In the genomic region with DNA sequence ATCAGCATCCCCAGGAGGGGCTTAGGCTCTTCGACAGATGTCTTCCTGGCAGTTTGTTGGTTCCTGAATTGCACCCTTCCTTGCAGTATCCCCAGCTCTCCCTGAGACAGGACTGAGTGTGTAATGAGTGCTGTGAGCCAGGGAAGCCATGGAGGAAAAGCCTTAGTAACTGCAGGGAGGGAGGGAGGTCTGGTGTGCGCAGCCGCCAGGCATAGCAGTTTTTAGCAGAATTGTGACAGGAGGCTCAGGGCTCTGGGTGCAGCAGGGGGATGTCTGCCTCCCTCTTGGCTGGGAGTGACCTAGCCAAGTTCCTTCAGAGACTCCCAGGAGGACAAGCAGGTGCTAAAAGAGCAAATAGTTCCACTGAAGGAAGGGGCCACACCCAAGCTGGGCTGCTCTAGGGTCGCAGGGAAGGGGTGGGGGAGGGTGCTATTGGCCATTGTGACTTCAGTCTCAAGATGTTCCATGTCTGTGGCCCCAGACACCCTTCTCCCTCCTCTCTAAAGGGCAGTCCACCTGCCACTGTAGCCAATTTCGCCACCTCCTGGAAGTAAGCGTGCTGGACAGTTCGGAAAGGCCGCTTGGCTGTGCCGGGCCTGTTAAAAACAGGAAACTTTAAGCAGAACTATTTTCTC, we compare ENCODE assay signal across 8 mouse cellular contexts. TPM values are rescaled to one million over a fixed set of nuclear protein-coding genes. Genes with fewer than 3 reads are reported as not detected.
DNase-seq lines count a peak whose midpoint lies in the region; ATAC-seq lines count a peak whose summit lies in the region.

No protein-coding gene starts in this region.

- H3K27ac ChIP-seq in forebrain, embryonic 15.5 days (replicated peaks) = peak overlapping the region; percentile 50
- H3K27ac ChIP-seq in forebrain, embryonic 11.5 days (ENCODE audit: low read depth, low read length) = no peak overlapping the region
- peak overlapping the region; percentile 76 for H3K27ac ChIP-seq in heart, embryonic 13.5 days (replicated peaks)
- 0 out of 2 replicates have a peak overlapping the region, but pooled peaks have one; percentile 1 for H3K27ac ChIP-seq in limb, embryonic 15.5 days

- H3K4me2 ChIP-seq in forebrain, embryonic 15.5 days (replicated peaks) = no peak overlapping the region
- no peak overlapping the region for H3K4me2 ChIP-seq in forebrain, embryonic 11.5 days (ENCODE audit: low read depth, low read length, severe bottlenecking)
- peak overlapping the region; percentile 11; the same call in 1 of the 2 replicates for H3K4me2 ChIP-seq in heart, embryonic 13.5 days
- no peak overlapping the region for H3K4me2 ChIP-seq in limb, embryonic 15.5 days

- 0 out of 2 replicates have a peak, but pooled peaks have one; percentile 19 for ATAC-seq in forebrain, embryonic 15.5 days (replicated peaks)
- ATAC-seq in forebrain, embryonic 11.5 days (replicated peaks; ENCODE audit: low FRiP score) = no peak
- no peak for ATAC-seq in heart, embryonic 13.5 days (ENCODE audit: extremely low read depth, insufficient number of reproducible peaks, low FRiP score, low TSS enrichment)
- no peak for ATAC-seq in limb, embryonic 15.5 days (ENCODE audit: insufficient number of reproducible peaks, low FRiP score, low TSS enrichment, low read depth)
- no peak for ATAC-seq in cerebellum, adult (ENCODE audit: insufficient number of reproducible peaks, low FRiP score, low TSS enrichment)

- 67% methylated on average over 9 of the region's 9 CpGs for WGBS in forebrain, embryonic 15.5 days
- 75% methylated on average over 9 of the region's 9 CpGs for WGBS in forebrain, embryonic 11.5 days
- WGBS in heart, embryonic 13.5 days = 48% methylated on average over 9 of the region's 9 CpGs
- WGBS in limb, embryonic 15.5 days = 57% methylated on average over 9 of the region's 9 CpGs

- peaks cover 11% of the 10 kb centered on the region for H3K4me1 ChIP-seq in forebrain, embryonic 15.5 days
- no peaks in the 10 kb centered on the region for H3K4me1 ChIP-seq in forebrain, embryonic 11.5 days (replicated peaks; ENCODE audit: control insufficient read depth, insufficient read depth, low read length)
- H3K4me1 ChIP-seq in heart, embryonic 13.5 days = peaks cover 44% of the 10 kb centered on the region
- peaks cover 31% of the 10 kb centered on the region for H3K4me1 ChIP-seq in limb, embryonic 15.5 days

- H3K9me3 ChIP-seq in forebrain, embryonic 15.5 days = no peaks in the 10 kb centered on the region
- H3K9me3 ChIP-seq in forebrain, embryonic 11.5 days (ENCODE audit: control insufficient read depth, low read length) = no peaks in the 10 kb centered on the region
- no peaks in the 10 kb centered on the region for H3K9me3 ChIP-seq in heart, embryonic 13.5 days
- H3K9me3 ChIP-seq in limb, embryonic 15.5 days = no peaks in the 10 kb centered on the region

- no peaks in the 10 kb centered on the region for H3K36me3 ChIP-seq in forebrain, embryonic 15.5 days
- H3K36me3 ChIP-seq in forebrain, embryonic 11.5 days (ENCODE audit: control insufficient read depth, insufficient read depth, low read length) = no peaks in the 10 kb centered on the region
- peaks cover 17% of the 10 kb centered on the region for H3K36me3 ChIP-seq in heart, embryonic 13.5 days
- H3K36me3 ChIP-seq in limb, embryonic 15.5 days = no peaks in the 10 kb centered on the region

- H3K27me3 ChIP-seq in forebrain, embryonic 15.5 days = no peaks in the 10 kb centered on the region
- no peaks in the 10 kb centered on the region for H3K27me3 ChIP-seq in forebrain, embryonic 11.5 days (ENCODE audit: control insufficient read depth, insufficient read depth, low read length)
- H3K27me3 ChIP-seq in heart, embryonic 13.5 days (replicated peaks) = no peaks in the 10 kb centered on the region
- H3K27me3 ChIP-seq in limb, embryonic 15.5 days = no peaks in the 10 kb centered on the region

- no peak overlapping the region for H3K4me3 ChIP-seq in forebrain, embryonic 15.5 days
- H3K4me3 ChIP-seq in forebrain, embryonic 11.5 days (ENCODE audit: low read depth, low read length) = no peak overlapping the region
- no peak overlapping the region for H3K4me3 ChIP-seq in heart, embryonic 13.5 days
- H3K4me3 ChIP-seq in limb, embryonic 15.5 days = no peak overlapping the region

- H3K9ac ChIP-seq in forebrain, embryonic 15.5 days (replicated peaks) = no peak overlapping the region
- H3K9ac ChIP-seq in forebrain, embryonic 11.5 days (ENCODE audit: low read length) = no peak overlapping the region
- H3K9ac ChIP-seq in heart, embryonic 13.5 days = peak overlapping the region; percentile 52; the same call in 1 of the 2 replicates
- H3K9ac ChIP-seq in limb, embryonic 15.5 days = no peak overlapping the region

- DNase-seq in forebrain, embryonic 11.5 days (ENCODE audit: low spot score) = no peak
- peak; percentile 42 for DNase-seq in adipocyte (ENCODE audit: low spot score)
- peak; percentile 47 for DNase-seq in thymus, postnatal 14 days
- DNase-seq in layer of hippocampus, adult 8-10 months (ENCODE audit: low spot score in 2 of 2) = no peak

RNA-seq across cellular contexts. Expression of a gene that starts 49.0 kb away (rescaled TPM):
- 3.8 and 4.0 TPM in 2 replicates for polyA plus RNA-seq in forebrain, embryonic 15.5 days (2015; fragmentation: Nextera tagmentation; extraction: Ambion mirVana)
- polyA plus RNA-seq in forebrain, embryonic 11.5 days (2014; fragmentation: Nextera tagmentation; extraction: Ambion mirVana) = 6.9 TPM in 2 replicates
- 5.1 and 5.6 TPM in 2 replicates for polyA plus RNA-seq in heart, embryonic 13.5 days (2015; fragmentation: Nextera tagmentation; extraction: Ambion mirVana)
- polyA plus RNA-seq in limb, embryonic 15.5 days (2015; fragmentation: Nextera tagmentation; extraction: Ambion mirVana) = 5.6 and 5.9 TPM in 2 replicates
- 10 to 100 TPM; 89.6 to 95.2 (median 94.2) TPM for total RNA-seq in layer of hippocampus, adult 8-10 months (2022)

Comparison
In these comparisons a context has a peak if more than half of its experiments do, and no peak if none do; other contexts are left out.
1. DNase-seq: peak in adipocyte (single experiment) and thymus, postnatal 14 days (single experiment); none in forebrain, embryonic 11.5 days (single experiment) and layer of hippocampus, adult 8-10 months (0 of 2).